Mouse (Mus musculus) MEL (cell line): ENCODE data around the gene Lin7a.

ENCODE experiments used
- EP300 ChIP-seq, 2 experiments: IDR thresholded peaks; 2 replicates each; pipeline ENCODE4 v1.6.1; 2011; ENCODE audit warnings: improper control_type of control experiment in 2 of 2, low read length in 2 of 2, low read depth in 1 of 2, mild to moderate bottlenecking in 1 of 2
- MYB ChIP-seq: IDR thresholded peaks from 2 replicates; pipeline ENCODE4 v1.6.1; 2011; ENCODE audit warnings: mild to moderate bottlenecking, low read depth, low read length, improper control_type of control experiment
- POLR2A ChIP-seq, 2 experiments: IDR thresholded peaks; 2 replicates each; pipeline ENCODE4 v1.6.1; 2011 to 2012; ENCODE audit warnings: low read length in 2 of 2, mild to moderate bottlenecking in 2 of 2, control low read depth in 1 of 2, improper control_type of control experiment in 1 of 2, low read depth in 1 of 2, moderate library complexity in 1 of 2; ENCODE audit not compliant: control insufficient read depth in 1 of 2, insufficient read depth in 1 of 2, poor library complexity in 1 of 2
- USF1 ChIP-seq: IDR thresholded peaks from 2 replicates; pipeline ENCODE4 v1.6.1; 2014; ENCODE audit warnings: low read depth, mild to moderate bottlenecking, inconsistent platforms, low read length, improper control_type of control experiment, moderate library complexity
- ZC3H11A ChIP-seq: IDR thresholded peaks from 2 replicates; pipeline ENCODE4 v1.6.1; 2012; ENCODE audit warnings: low read depth, mild to moderate bottlenecking, inconsistent platforms, low read length, improper control_type of control experiment
- ZNF384 ChIP-seq: IDR thresholded peaks from 2 replicates; pipeline ENCODE4 v1.6.1; 2012; ENCODE audit warnings: low read depth, mild to moderate bottlenecking, inconsistent platforms, low read length, improper control_type of control experiment

GRCm38 (mm10) chr10:107223821-107224220 is 47.7 kb upstream of the Lin7a start:
- no peak for TF ChIP-seq POLR2A (IDR thresholded peaks at IDR 0.05; ENCODE audit: control insufficient read depth in 1 of 2, insufficient read depth in 1 of 2, low read depth in 1 of 2, low read length in 2 of 2, poor library complexity in 1 of 2)
- no peak for TF ChIP-seq ZC3H11A
- no peak for TF ChIP-seq ZNF384
- TF ChIP-seq EP300 (IDR thresholded peaks at IDR 0.05; ENCODE audit: low read depth in 1 of 2, low read length in 2 of 2): no peak
- TF ChIP-seq MYB: no peak
- TF ChIP-seq USF1: no peak
